26 mouse cellular contexts compared by ENCODE assay signal in the genomic region with DNA sequence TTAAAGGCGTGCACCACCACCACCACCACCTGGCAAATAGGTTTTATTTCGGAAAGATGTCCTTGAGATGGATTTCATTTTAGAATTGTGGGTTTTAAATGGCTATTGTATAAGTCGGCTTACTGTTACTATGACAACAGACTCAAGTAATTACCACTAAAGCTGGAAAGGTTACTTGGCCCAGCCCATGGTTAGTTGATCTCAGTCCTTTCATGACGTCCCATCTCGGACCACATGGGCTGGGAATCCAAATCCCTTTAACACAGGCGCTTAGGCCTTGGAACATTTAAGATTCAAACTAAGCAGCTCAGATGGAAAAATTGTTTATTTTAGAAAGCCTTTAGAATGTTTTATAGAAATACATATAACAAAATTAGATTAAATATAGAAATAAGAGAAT.
DNase-seq lines count a peak whose midpoint lies in the region; ATAC-seq and TF ChIP-seq lines count a peak whose summit lies in the region.
"Had no signal": no experiment of that assay in that cellular context is flagged by ENCODE, and none has a peak within 500 bp of the region (broad histone marks: within the 10 kb centered on the region; RNA-seq: fewer than 3 reads in every experiment).

No protein-coding gene starts in this region.

- no peaks in the 10 kb centered on the region for H3K9me3 ChIP-seq in forebrain, postnatal 0 days (ENCODE audit: low read length)
- no peaks in the 10 kb centered on the region for H3K9me3 ChIP-seq in forebrain, embryonic 16.5 days (ENCODE audit: control insufficient read depth, low read length)
- H3K9me3 ChIP-seq: embryonic facial prominence, embryonic 13.5 days; hindbrain, embryonic 10.5 days; hindbrain, embryonic 13.5 days; intestine, embryonic 15.5 days had no signal

- 48% methylated on average over 6 of the region's 6 CpGs for WGBS in forebrain, postnatal 0 days
- WGBS in forebrain, embryonic 16.5 days = 51% methylated on average over 6 of the region's 6 CpGs

- DNase-seq in forebrain, postnatal 0 days = no peak
- peak; percentile 6 for DNase-seq in retina, adult 2 months (ENCODE audit: low read depth, low spot score)
- no peak for DNase-seq in retina, embryonic 14.5 days (ENCODE audit: low spot score)
- DNase-seq in retina, postnatal 7 days (ENCODE audit: low read depth, low spot score) = peak; percentile 27
- no peak for DNase-seq in heart, adult 11 months
- DNase-seq: adrenal gland, postnatal 10 days; adrenal gland, postnatal 36 days; B cell, adult 2 months; cerebellum, adult 11 months; cerebellum, adult 2 months; cerebellum, adult 9-11 months; cerebellum, postnatal 25 days; gastrocnemius, postnatal 10 days; gastrocnemius, postnatal 36 days; heart, postnatal 36 days had no signal

- no peak overlapping the region for H3K4me3 ChIP-seq in forebrain, postnatal 0 days (ENCODE audit: low read depth, low read length)
- H3K4me3 ChIP-seq in forebrain, embryonic 16.5 days (replicated peaks; ENCODE audit: low read length) = no peak overlapping the region
- H3K4me3 ChIP-seq: embryonic facial prominence, embryonic 13.5 days; hindbrain, embryonic 10.5 days; hindbrain, embryonic 13.5 days; intestine, embryonic 15.5 days had no signal

- H3K27ac ChIP-seq in forebrain, postnatal 0 days (ENCODE audit: low read depth, low read length) = 0 out of 2 replicates have a peak overlapping the region, but pooled peaks have one; percentile 15
- no peak overlapping the region for H3K27ac ChIP-seq in forebrain, embryonic 16.5 days (ENCODE audit: low read length)
- H3K27ac ChIP-seq: embryonic facial prominence, embryonic 13.5 days; hindbrain, embryonic 10.5 days; hindbrain, embryonic 13.5 days; intestine, embryonic 15.5 days had no signal

- no peak overlapping the region for H3K9ac ChIP-seq in forebrain, postnatal 0 days
- no peak overlapping the region for H3K9ac ChIP-seq in forebrain, embryonic 16.5 days (replicated peaks; ENCODE audit: low read depth, low read length)
- H3K9ac ChIP-seq: embryonic facial prominence, embryonic 13.5 days; hindbrain, embryonic 13.5 days; intestine, embryonic 15.5 days had no signal

- peak; percentile 43; the same call in 1 of the 2 replicates for ATAC-seq in forebrain, postnatal 0 days
- no peak for ATAC-seq in forebrain, embryonic 16.5 days
- ATAC-seq: forebrain, embryonic 14.5 days; hindbrain, embryonic 16.5 days; intestine, embryonic 15.5 days; Patski had no signal

- H3K4me2 ChIP-seq in forebrain, postnatal 0 days (ENCODE audit: low read depth) = no peak overlapping the region
- H3K4me2 ChIP-seq in forebrain, embryonic 16.5 days (ENCODE audit: low read length) = no peak overlapping the region
- H3K4me2 ChIP-seq: embryonic facial prominence, embryonic 13.5 days; heart, embryonic 11.5 days; hindbrain, embryonic 13.5 days; intestine, embryonic 15.5 days had no signal

- H3K4me1 ChIP-seq in forebrain, postnatal 0 days (ENCODE audit: insufficient read depth) = no peaks in the 10 kb centered on the region
- 0 out of 2 replicates have a peak, but pooled peaks cover 2% of the 10 kb centered on the region for H3K4me1 ChIP-seq in forebrain, embryonic 16.5 days (replicated peaks; ENCODE audit: control insufficient read depth, insufficient read depth, low read length)
- H3K4me1 ChIP-seq: intestine, embryonic 15.5 days had no signal

- no peaks in the 10 kb centered on the region for H3K27me3 ChIP-seq in forebrain, postnatal 0 days (ENCODE audit: insufficient read depth, low read length)
- H3K27me3 ChIP-seq in forebrain, embryonic 16.5 days (replicated peaks; ENCODE audit: control insufficient read depth, insufficient read depth, low read length) = no peaks in the 10 kb centered on the region
- H3K27me3 ChIP-seq: CH12.LX; embryonic facial prominence, embryonic 13.5 days; hindbrain, embryonic 13.5 days; intestine, embryonic 15.5 days; Patski had no signal

- TF ChIP-seq CTCF in forebrain, postnatal 0 days (IDR thresholded peaks at IDR 0.05; ENCODE audit: low read depth) = no peak

- no peaks in the 10 kb centered on the region for H3K36me3 ChIP-seq in forebrain, postnatal 0 days (ENCODE audit: insufficient read depth)
- no peaks in the 10 kb centered on the region for H3K36me3 ChIP-seq in forebrain, embryonic 16.5 days (ENCODE audit: control insufficient read depth, insufficient read depth)
- H3K36me3 ChIP-seq: embryonic facial prominence, embryonic 13.5 days; G1E; hindbrain, embryonic 10.5 days; hindbrain, embryonic 13.5 days; intestine, embryonic 15.5 days had no signal

Comparison
In these comparisons a context has a peak if more than half of its experiments do, and no peak if none do; other contexts are left out.
1. DNase-seq: peak in retina, adult 2 months (single experiment) and retina, postnatal 7 days (single experiment); none in forebrain, postnatal 0 days (single experiment), retina, embryonic 14.5 days (single experiment) and heart, adult 11 months (single experiment).